Mouse (Mus musculus) testis, adult 2 months (tissue): ENCODE results near the gene Zfp36.

Experiments used
- CTCF ChIP-seq: fragments of 200-500 bp; IDR thresholded peaks from 2 replicates; pipeline ENCODE4 v1.5.1; 2012; ENCODE audit warnings: low read depth, mild to moderate bottlenecking, inconsistent platforms, low read length, moderate library complexity; ENCODE audit not compliant: control insufficient read depth, insufficient read depth, insufficient replicate concordance
- POLR2A ChIP-seq: fragments of 200-500 bp; IDR thresholded peaks from 2 replicates; pipeline ENCODE4 v1.6.1; 2012; ENCODE audit warnings: low read depth, mild to moderate bottlenecking, inconsistent platforms, low read length, moderate library complexity; ENCODE audit not compliant: control insufficient read depth

- TF ChIP-seq CTCF (no peak), POLR2A (no peak)
Observed at GRCm38 (mm10) chr7:28371514-28371989, 8.5 kb downstream of the Zfp36 start.
